Mouse (Mus musculus) limb, embryonic 15.5 days (tissue): ENCODE results near the gene H6pd. TPM values are rescaled to one million over a fixed set of nuclear protein-coding genes. Genes with fewer than 3 reads are reported as not detected.
A peak's percentile ranks its signal among the peaks of the same experiment; 100 is the strongest.

Experiments
- ATAC-seq: fragments of 200-750 bp; cut with Nextera tagmentation; 2 replicates; pipeline ENCODE4 v1.8.0; 2017; ENCODE audit warnings: low read depth, moderate TSS enrichment; ENCODE audit not compliant: insufficient number of reproducible peaks, low FRiP score, low TSS enrichment
- H3K27ac ChIP-seq: fragments of 300-500 bp; sonication (generic); 2 replicates; pipeline ENCODE4 v1.5.1; 2015; ENCODE audit warnings: moderate library complexity, mild to moderate bottlenecking, inconsistent platforms
- H3K27me3 ChIP-seq: fragments of 300-500 bp; sonication (generic); 2 replicates; pipeline ENCODE4 v1.6.1; 2015; ENCODE audit warnings: inconsistent platforms
- H3K36me3 ChIP-seq: fragments of 300-500 bp; sonication (generic); 2 replicates; pipeline ENCODE4 v1.6.1; 2015; ENCODE audit warnings: inconsistent platforms
- H3K4me1 ChIP-seq: fragments of 300-500 bp; sonication (generic); 2 replicates; pipeline ENCODE4 v1.6.1; 2015; ENCODE audit warnings: inconsistent platforms
- H3K4me2 ChIP-seq: fragments of 300-500 bp; sonication (generic); 2 replicates; pipeline ENCODE4 v1.6.1; 2015; ENCODE audit warnings: mild to moderate bottlenecking, inconsistent platforms
- H3K4me3 ChIP-seq: fragments of 300-500 bp; sonication (generic); 2 replicates; pipeline ENCODE4 v1.5.1; 2015; ENCODE audit warnings: mild to moderate bottlenecking, inconsistent platforms
- H3K9ac ChIP-seq: fragments of 300-500 bp; sonication (generic); 2 replicates; pipeline ENCODE4 v1.6.1; 2015; ENCODE audit warnings: inconsistent platforms
- H3K9me3 ChIP-seq: fragments of 300-500 bp; sonication (generic); 2 replicates; pipeline ENCODE4 v1.6.1; 2016; ENCODE audit warnings: inconsistent platforms
- WGBS: fragments of 180-500 bp; shearing (Covaris S2); methylation state at CpG from one replicate; pipeline ENCODE4 v1.1.7; 2015; 5-methylcytosine and 5-hydroxymethylcytosine counted together
- polyA plus RNA-seq: library from polyadenylated mRNA; unstranded; fragments of >200 nt; fragmentation: Nextera tagmentation; extraction: Ambion mirVana; gene quantifications from 2 replicates; pipeline ENCODE4 v1.2.1, GENCODE M21; 2015

H6pd gene
- polyA plus RNA-seq, 1 experiment from 2014 or later: 13.4 TPM

DNA sequence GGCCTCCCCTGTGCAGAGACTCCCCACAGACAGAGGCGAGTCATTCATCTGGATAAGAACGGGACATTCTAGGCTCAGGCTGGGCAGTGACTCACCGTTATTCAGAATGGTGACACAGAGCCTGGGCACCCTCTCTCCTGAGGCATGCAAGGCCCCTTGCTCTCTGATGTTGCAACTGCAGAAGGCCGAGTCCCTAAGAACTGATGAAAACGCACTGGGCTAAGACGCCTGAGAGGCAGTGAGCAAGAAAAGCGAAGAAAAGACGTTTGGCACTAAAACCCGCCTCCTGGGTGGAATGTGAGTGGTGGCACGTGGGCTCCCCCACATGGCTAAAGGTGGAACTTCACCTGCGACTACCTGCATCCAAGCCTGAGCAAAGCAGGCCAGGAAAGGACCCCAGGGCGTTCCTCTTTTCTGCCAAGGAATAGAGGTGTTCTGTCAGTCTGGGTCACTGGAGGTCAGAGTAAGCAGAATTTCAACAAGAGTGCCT, 29.0 kb downstream of the H6pd start:
- ATAC-seq: peak; percentile 59

DNA sequence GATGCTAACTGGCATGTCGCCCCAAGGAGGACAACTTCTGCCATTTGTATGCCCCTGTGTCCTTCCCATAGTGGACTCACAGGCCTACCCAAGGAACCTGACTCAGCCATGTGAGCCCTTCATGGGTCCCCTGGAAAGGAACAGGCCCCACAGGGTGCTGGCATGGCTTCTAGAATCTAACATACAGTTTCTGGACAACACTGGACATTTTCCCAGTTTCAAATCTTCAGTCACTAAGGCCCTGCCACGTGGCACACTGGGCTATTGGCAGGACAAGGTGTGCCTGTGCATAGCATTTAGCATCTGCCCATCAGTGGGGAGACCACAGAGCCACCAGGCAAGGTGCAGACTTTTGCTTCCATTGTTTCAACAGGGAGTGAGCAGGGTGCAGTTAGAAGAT, 30.0 kb downstream of the H6pd start:
- Histone ChIP-seq H3K9me3 (no peaks in the 10 kb centered on the region), H3K27ac (no peak overlapping the region), H3K9ac (no peak overlapping the region), H3K4me2 (no peak overlapping the region), H3K4me3 (no peak overlapping the region), H3K36me3 (peaks cover 14% of the 10 kb centered on the region), H3K27me3 (no peaks in the 10 kb centered on the region), H3K4me1 (peaks cover 36% of the 10 kb centered on the region)
- WGBS: 82% methylated on average over 2 of the region's 2 CpGs
- no peak for ATAC-seq

More for the DNA sequence above, 29.0 kb downstream of the H6pd start:
- H3K4me3 ChIP-seq: peak overlapping the region; percentile 10; the same call in 1 of the 2 replicates
- no peaks in the 10 kb centered on the region for H3K9me3 ChIP-seq
- WGBS: 3% methylated on average over 12 of the region's 12 CpGs
- peak overlapping the region; percentile 36; the same call in 1 of the 2 replicates for H3K4me2 ChIP-seq
- H3K36me3 ChIP-seq: peaks cover 17% of the 10 kb centered on the region
- no peak overlapping the region for H3K9ac ChIP-seq
- peaks cover 36% of the 10 kb centered on the region for H3K4me1 ChIP-seq
- peak overlapping the region; percentile 57 for H3K27ac ChIP-seq
- H3K27me3 ChIP-seq: no peaks in the 10 kb centered on the region

DNA sequence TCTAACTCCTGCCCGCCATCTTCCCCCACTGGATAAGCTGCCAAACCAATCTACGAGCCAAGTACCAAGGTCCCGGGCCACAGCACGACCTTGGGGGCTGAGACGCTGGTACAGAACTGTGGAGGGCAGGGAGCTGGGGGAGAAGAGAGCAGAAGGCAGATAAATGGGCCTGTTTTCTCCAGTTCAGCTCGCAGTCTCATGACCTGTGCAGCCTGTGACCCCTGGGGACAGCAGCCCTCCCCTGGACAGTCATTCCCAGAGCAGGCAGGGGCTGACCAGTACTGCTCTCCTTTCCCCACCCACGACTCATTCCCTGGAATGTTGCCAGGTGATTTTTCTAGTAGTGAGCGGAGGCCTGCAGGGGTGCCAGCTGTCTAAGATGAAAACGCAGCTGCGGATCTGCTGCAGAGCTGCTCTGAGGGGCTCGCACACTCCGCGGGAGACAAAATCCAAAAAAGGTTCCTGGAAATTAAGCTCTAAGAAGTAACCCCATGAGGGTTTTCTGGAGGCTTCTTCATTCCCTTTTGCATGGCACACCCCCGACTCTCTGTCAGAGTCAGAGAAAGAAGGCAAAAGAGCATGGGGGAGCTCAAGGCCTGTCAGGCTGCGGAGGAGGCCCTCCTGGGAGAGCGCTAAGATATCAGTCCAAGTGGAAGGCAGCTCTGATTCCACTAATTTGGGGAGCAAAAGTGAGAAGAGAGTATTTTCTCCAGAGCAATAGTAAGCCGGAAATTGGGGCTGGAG, 30.9 kb downstream of the H6pd start:
- H3K9ac ChIP-seq: no peak overlapping the region
- H3K27ac ChIP-seq: no peak overlapping the region
- peak; percentile 45; the same call in 1 of the 2 replicates for ATAC-seq

DNA sequence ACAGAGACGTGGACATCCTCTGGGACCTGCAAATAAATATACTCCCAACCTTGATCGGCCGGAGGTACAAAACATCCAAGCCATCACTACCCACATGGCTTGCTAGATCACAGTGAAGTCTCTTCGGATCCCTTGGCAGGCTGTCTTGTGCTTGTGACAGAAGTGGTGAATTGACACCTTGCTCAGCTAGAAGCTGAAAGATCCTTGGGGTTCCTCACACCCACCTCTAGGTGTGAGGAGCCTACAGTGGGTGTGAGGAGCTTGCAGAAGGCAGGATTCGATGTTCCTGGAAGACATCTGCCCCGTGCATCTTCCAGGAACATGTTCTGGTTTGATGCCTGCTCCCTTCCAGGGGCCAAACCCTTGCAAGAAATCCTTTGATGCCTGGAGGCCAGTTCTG, 31.6 kb downstream of the H6pd start:
- Histone ChIP-seq H3K9ac (no peak overlapping the region), H3K4me3 (no peak overlapping the region), H3K4me1 (peaks cover 30% of the 10 kb centered on the region), H3K27me3 (no peaks in the 10 kb centered on the region), H3K36me3 (peaks cover 9% of the 10 kb centered on the region), H3K9me3 (no peaks in the 10 kb centered on the region), H3K4me2 (no peak overlapping the region), H3K27ac (no peak overlapping the region)
- WGBS: 61% methylated on average over 6 of the region's 6 CpGs
- ATAC-seq: no peak

More for the DNA sequence above, 30.9 kb downstream of the H6pd start:
- H3K27me3 ChIP-seq: no peaks in the 10 kb centered on the region
- peaks cover 9% of the 10 kb centered on the region for H3K36me3 ChIP-seq
- WGBS: 48% methylated on average over 17 of the region's 17 CpGs
- no peaks in the 10 kb centered on the region for H3K9me3 ChIP-seq
- no peak overlapping the region for H3K4me3 ChIP-seq
- H3K4me2 ChIP-seq: no peak overlapping the region
- H3K4me1 ChIP-seq: peaks cover 36% of the 10 kb centered on the region

DNA sequence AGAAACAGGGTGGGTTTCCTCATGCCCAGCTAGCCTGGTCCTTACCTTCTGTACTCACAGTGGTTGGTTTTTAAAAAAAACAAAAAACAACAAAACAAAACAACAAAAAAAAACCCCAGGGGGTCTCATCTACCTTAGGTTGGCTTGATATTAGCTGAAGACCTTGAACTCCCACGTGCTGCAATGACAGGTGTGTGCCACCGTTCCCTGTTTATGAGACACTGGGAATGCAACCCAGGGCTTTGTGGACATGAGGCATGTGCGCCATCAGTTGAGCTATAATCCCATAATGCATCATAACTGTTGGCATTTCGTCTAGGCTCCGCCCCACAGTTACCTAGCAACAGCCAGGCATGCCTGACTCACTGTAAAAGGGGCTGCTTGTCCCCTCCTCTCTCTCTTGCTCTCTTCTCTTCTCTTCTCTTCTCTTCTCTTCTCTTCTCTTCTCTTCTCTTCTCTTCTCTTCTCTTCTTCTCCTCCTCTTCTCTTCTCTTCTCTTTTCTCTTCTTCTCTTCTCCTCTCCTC, 33.0 kb downstream of the H6pd start:
- H3K36me3 ChIP-seq: no peaks in the 10 kb centered on the region
- H3K27me3 ChIP-seq: no peaks in the 10 kb centered on the region
- 70% methylated on average over 5 of the region's 5 CpGs for WGBS
- H3K4me3 ChIP-seq: no peak overlapping the region
- H3K4me2 ChIP-seq: no peak overlapping the region
- no peaks in the 10 kb centered on the region for H3K9me3 ChIP-seq
- peaks cover 30% of the 10 kb centered on the region for H3K4me1 ChIP-seq
- ATAC-seq: no peak
- H3K27ac ChIP-seq: no peak overlapping the region
- H3K9ac ChIP-seq: no peak overlapping the region

DNA sequence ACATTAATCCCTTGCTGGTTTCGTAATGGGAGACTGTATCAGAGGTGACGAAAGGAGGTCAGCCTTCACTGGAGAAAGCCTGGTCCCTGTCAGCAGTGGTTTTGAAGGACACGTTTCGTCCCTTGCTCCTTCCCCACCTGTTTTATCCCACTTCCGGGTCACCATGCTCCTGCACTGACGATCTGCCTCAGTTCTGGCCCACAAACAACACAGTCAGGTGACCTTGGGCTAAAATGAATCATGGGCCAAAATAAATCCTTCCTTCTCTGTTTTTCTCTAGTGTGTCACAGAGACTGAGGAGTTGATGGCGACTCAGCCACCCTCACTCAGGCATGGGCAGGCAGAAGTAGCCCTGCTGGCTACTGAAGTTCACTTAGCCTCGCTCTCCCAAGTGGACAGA, 33.5 kb downstream of the H6pd start:
- H3K9me3 ChIP-seq: no peaks in the 10 kb centered on the region
- H3K27ac ChIP-seq: no peak overlapping the region
- 64% methylated on average over 8 of the region's 8 CpGs for WGBS
- H3K4me1 ChIP-seq: peaks cover 27% of the 10 kb centered on the region
- no peak for ATAC-seq
- H3K27me3 ChIP-seq: no peaks in the 10 kb centered on the region
- H3K9ac ChIP-seq: no peak overlapping the region
- H3K4me2 ChIP-seq: no peak overlapping the region
- H3K4me3 ChIP-seq: no peak overlapping the region
- H3K36me3 ChIP-seq: no peaks in the 10 kb centered on the region

DNA sequence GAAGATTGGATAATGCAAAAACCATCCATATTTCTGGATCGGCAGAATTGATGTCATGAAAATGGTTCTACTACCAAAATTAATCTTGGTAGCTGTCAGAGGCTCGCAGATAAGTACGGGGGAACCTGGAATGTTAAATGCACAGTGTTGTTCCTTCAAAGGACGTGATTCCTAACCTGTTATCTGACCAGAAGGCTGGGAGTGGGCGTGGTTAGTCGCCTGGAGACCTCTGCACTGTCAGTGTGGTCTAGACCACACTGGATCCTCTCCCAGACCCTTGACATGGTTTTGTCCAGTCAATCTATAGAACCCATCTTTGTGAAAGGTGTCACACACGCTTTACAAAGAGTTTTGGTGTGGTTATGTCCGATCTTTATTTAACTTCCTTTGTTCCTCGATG, 37.4 kb downstream of the H6pd start:
- Histone ChIP-seq H3K4me2 (no peak overlapping the region), H3K27ac (no peak overlapping the region), H3K4me1 (peaks cover 11% of the 10 kb centered on the region), H3K4me3 (no peak overlapping the region), H3K36me3 (no peaks in the 10 kb centered on the region), H3K9me3 (no peaks in the 10 kb centered on the region), H3K9ac (no peak overlapping the region), H3K27me3 (no peaks in the 10 kb centered on the region)
- WGBS: 64% methylated on average over 9 of the region's 9 CpGs
- ATAC-seq: no peak

DNA sequence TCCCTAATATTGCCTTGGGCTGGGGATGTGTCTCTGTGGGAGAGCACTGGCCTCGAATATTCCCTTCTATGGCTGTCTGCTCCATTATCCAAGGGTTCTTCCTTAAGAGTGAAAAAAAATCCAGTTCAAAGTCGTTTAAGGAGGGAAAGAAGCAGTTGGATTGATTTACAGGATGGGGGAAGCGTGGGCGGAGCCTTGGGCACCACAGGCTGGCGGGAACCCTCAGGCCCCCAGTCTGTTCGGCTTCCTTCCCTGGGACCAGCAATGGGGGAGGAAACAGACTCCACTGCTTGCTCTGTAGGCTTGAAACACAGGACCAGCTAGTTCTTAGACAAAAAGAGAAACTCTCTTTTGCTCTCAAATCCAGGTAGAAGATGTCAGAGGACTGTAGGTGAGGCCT, 40.3 kb downstream of the H6pd start:
- H3K4me2 ChIP-seq: no peak overlapping the region
- WGBS: 15% methylated on average over 6 of the region's 6 CpGs
- no peak for ATAC-seq

DNA sequence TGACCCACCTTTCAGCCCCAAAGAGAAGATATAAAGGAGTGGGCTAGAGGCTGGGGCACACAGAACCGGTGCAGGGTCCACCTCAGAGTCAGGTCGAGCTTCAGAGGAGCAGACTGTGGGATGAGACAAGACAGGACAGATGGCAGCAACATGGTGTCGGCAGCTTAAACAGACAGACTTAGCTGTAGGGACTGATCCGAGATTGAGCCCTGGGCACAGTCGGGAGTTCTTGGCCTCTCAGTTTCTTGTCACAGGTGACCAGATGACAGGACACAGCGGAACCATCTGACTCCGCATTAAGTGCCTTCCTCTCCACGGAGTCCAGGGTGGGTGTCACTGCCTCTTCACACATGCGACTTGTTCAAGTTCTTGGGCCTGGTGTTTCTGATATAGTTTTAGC, 41.9 kb downstream of the H6pd start:
- Histone ChIP-seq H3K27ac (no peak overlapping the region), H3K4me3 (no peak overlapping the region), H3K36me3 (no peaks in the 10 kb centered on the region), H3K4me1 (peaks cover 36% of the 10 kb centered on the region), H3K9me3 (no peaks in the 10 kb centered on the region), H3K9ac (no peak overlapping the region), H3K27me3 (no peaks in the 10 kb centered on the region), H3K4me2 (no peak overlapping the region)
- ATAC-seq: no peak
- WGBS: 86% methylated on average over 9 of the region's 9 CpGs

More for the DNA sequence above, 40.3 kb downstream of the H6pd start:
- peak overlapping the region; percentile 43 for H3K27ac ChIP-seq
- no peaks in the 10 kb centered on the region for H3K27me3 ChIP-seq
- no peaks in the 10 kb centered on the region for H3K9me3 ChIP-seq
- peaks cover 36% of the 10 kb centered on the region for H3K4me1 ChIP-seq
- H3K36me3 ChIP-seq: no peaks in the 10 kb centered on the region
- H3K4me3 ChIP-seq: no peak overlapping the region
- no peak overlapping the region for H3K9ac ChIP-seq

DNA sequence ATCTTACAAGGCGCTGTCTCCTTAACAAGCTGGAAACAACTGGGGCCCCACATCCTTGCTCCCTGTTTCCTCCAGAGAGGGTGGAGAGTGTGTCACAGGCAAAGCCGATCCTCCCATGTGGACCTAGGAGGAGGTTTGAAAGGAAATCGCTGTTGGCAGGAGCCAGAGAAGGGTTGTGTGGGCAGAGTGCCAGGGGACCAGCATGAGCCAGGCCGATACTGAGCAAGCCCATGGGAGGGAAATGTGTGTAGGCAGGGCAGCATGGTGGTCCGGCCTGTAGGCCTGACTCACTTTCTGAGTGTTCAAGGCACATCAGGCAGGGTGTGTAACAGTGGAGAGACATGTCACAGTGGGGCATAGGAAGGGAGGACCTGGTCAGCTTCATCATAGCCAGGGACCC, 42.6 kb downstream of the H6pd start:
- WGBS: 39% methylated on average over 5 of the region's 5 CpGs
- Histone ChIP-seq H3K4me2 (no peak overlapping the region), H3K36me3 (no peaks in the 10 kb centered on the region), H3K4me1 (peaks cover 36% of the 10 kb centered on the region), H3K4me3 (no peak overlapping the region), H3K27me3 (no peaks in the 10 kb centered on the region), H3K9me3 (no peaks in the 10 kb centered on the region), H3K27ac (no peak overlapping the region), H3K9ac (no peak overlapping the region)
- ATAC-seq: no peak

DNA sequence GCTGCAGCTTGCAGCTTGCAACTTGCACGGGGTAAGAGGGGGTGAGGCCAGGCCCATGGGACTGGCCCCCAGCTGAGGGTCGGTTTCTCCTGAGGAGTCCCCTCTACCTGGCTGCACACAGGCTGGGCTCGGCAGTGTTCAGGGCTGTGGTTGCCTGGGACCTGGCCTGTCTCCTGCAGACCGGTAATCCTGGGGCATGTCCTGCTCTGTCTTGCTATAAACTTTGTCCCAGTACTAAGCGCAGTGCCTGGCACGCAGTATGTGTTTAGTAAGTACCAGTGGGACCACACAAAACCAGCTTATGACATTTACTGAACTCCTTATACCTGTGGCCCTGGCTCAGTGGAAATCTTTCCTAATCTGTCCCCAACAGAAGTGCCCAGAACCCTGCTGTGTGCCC, 43.2 kb downstream of the H6pd start:
- H3K36me3 ChIP-seq: no peaks in the 10 kb centered on the region
- no peak overlapping the region for H3K4me2 ChIP-seq
- H3K9me3 ChIP-seq: no peaks in the 10 kb centered on the region
- H3K4me1 ChIP-seq: peaks cover 36% of the 10 kb centered on the region
- no peak overlapping the region for H3K9ac ChIP-seq
- 47% methylated on average over 6 of the region's 6 CpGs for WGBS
- no peak overlapping the region for H3K4me3 ChIP-seq
- no peaks in the 10 kb centered on the region for H3K27me3 ChIP-seq
- ATAC-seq: no peak
- 0 out of 2 replicates have a peak overlapping the region, but pooled peaks have one; percentile 2 for H3K27ac ChIP-seq

DNA sequence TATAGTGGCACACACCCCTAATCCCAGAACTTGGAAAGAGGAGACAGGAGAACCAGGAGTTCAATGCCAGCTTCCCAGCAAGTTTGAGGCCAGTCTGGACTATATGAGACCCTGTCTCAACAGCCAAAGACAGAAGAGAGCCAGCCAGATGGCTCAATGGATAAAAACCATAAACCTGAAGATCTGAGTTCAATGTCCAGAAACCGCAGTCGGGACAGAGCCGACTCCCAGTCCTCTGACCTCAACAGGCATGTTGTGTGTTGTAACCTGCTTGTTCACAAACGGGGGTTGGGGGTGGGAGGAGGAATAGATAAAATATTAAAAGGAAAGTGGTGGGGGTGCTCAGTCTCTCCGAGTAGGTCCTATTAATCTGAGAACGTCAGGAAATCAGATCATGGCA, 43.6 kb downstream of the H6pd start:
- 45% methylated on average over 6 of the region's 6 CpGs for WGBS
- Histone ChIP-seq H3K27ac (peak overlapping the region; percentile 59), H3K4me2 (no peak overlapping the region), H3K9me3 (no peaks in the 10 kb centered on the region), H3K27me3 (no peaks in the 10 kb centered on the region), H3K4me1 (peaks cover 36% of the 10 kb centered on the region), H3K9ac (no peak overlapping the region), H3K4me3 (no peak overlapping the region), H3K36me3 (no peaks in the 10 kb centered on the region)
- no peak for ATAC-seq
